In genomic region chr1:155574966-155575673, GRCm38 (mm10) we compare ENCODE assay signal across 8 mouse cellular contexts. TPM values are rescaled to one million over a fixed set of nuclear protein-coding genes. Genes with fewer than 3 reads are reported as not detected.
DNase-seq lines count a peak whose midpoint lies in the region; ATAC-seq and TF ChIP-seq lines count a peak whose summit lies in the region.

No protein-coding gene starts in this region.

- H3K4me1 ChIP-seq in kidney, embryonic 15.5 days, result no peaks in the 10 kb centered on the region
- H3K4me1 ChIP-seq in bone marrow, adult 2 months (ENCODE audit: control insufficient read depth, insufficient read depth, low read length), result no peaks in the 10 kb centered on the region; the same call in 1 of the 2 replicates
- H3K4me1 ChIP-seq in embryonic facial prominence, embryonic 14.5 days (ENCODE audit: control insufficient read depth, insufficient read depth, low read length), result no peaks in the 10 kb centered on the region
- H3K4me1 ChIP-seq in hindbrain, embryonic 13.5 days (replicated peaks), result no peaks in the 10 kb centered on the region
- H3K4me1 ChIP-seq in midbrain, embryonic 13.5 days (replicated peaks), result no peaks in the 10 kb centered on the region
- H3K4me1 ChIP-seq in spleen, adult 2 months (ENCODE audit: control insufficient read depth, insufficient read depth, insufficient read length), result no peaks in the 10 kb centered on the region

- H3K36me3 ChIP-seq in kidney, embryonic 15.5 days, result peaks cover 26% of the 10 kb centered on the region
- H3K36me3 ChIP-seq in embryonic facial prominence, embryonic 14.5 days (ENCODE audit: control insufficient read depth, insufficient read depth, low read length), result no peaks in the 10 kb centered on the region
- H3K36me3 ChIP-seq in hindbrain, embryonic 13.5 days, result peaks cover 16% of the 10 kb centered on the region
- H3K36me3 ChIP-seq in midbrain, embryonic 13.5 days, result no peaks in the 10 kb centered on the region
- H3K36me3 ChIP-seq in spleen, adult 2 months (ENCODE audit: control insufficient read depth, insufficient read depth, low read length), result peaks cover 1% of the 10 kb centered on the region; the same call in 1 of the 2 replicates

- 24% methylated on average over 7 of the region's 7 CpGs for WGBS in kidney, embryonic 15.5 days
- WGBS in bone marrow, adult 2 months, result 47% methylated on average over 7 of the region's 7 CpGs
- 32% methylated on average over 7 of the region's 7 CpGs for WGBS in embryonic facial prominence, embryonic 14.5 days
- 31% methylated on average over 7 of the region's 7 CpGs for WGBS in hindbrain, embryonic 13.5 days
- WGBS in midbrain, embryonic 13.5 days, result 32% methylated on average over 7 of the region's 7 CpGs
- WGBS in spleen, adult 2 months, result 49% methylated on average over 7 of the region's 7 CpGs

- no peaks in the 10 kb centered on the region for H3K9me3 ChIP-seq in kidney, embryonic 15.5 days (replicated peaks)
- H3K9me3 ChIP-seq in embryonic facial prominence, embryonic 14.5 days (ENCODE audit: control insufficient read depth, low read length), result no peaks in the 10 kb centered on the region
- no peaks in the 10 kb centered on the region for H3K9me3 ChIP-seq in hindbrain, embryonic 13.5 days
- no peaks in the 10 kb centered on the region for H3K9me3 ChIP-seq in midbrain, embryonic 13.5 days

- H3K9ac ChIP-seq in kidney, embryonic 15.5 days, result no peak overlapping the region
- no peak overlapping the region for H3K9ac ChIP-seq in embryonic facial prominence, embryonic 14.5 days (ENCODE audit: low read depth, low read length)
- no peak overlapping the region for H3K9ac ChIP-seq in hindbrain, embryonic 13.5 days
- H3K9ac ChIP-seq in midbrain, embryonic 13.5 days (replicated peaks), result no peak overlapping the region

- H3K27me3 ChIP-seq in kidney, embryonic 15.5 days, result no peaks in the 10 kb centered on the region
- no peaks in the 10 kb centered on the region for H3K27me3 ChIP-seq in embryonic facial prominence, embryonic 14.5 days (replicated peaks; ENCODE audit: control insufficient read depth, insufficient read depth, low read length)
- no peaks in the 10 kb centered on the region for H3K27me3 ChIP-seq in hindbrain, embryonic 13.5 days
- H3K27me3 ChIP-seq in midbrain, embryonic 13.5 days, result no peaks in the 10 kb centered on the region
- no peaks in the 10 kb centered on the region for H3K27me3 ChIP-seq in spleen, adult 2 months (ENCODE audit: control insufficient read depth, insufficient read depth, low read length)

- TF ChIP-seq POLR2A in bone marrow, adult 2 months (IDR thresholded peaks at IDR 0.05; ENCODE audit: borderline replicate concordance, control insufficient read depth, low read depth, low read length), result no peak
- no peak for TF ChIP-seq POLR2A in spleen, adult 2 months (IDR thresholded peaks at IDR 0.05; ENCODE audit: low read depth, low read length)

- no peak overlapping the region for H3K4me3 ChIP-seq in kidney, embryonic 15.5 days (replicated peaks)
- no peak overlapping the region for H3K4me3 ChIP-seq in bone marrow, adult 2 months (replicated peaks; ENCODE audit: control insufficient read depth, low read depth, low read length)
- no peak overlapping the region for H3K4me3 ChIP-seq in embryonic facial prominence, embryonic 14.5 days (ENCODE audit: low read depth, low read length)
- H3K4me3 ChIP-seq in hindbrain, embryonic 13.5 days, result no peak overlapping the region
- H3K4me3 ChIP-seq in midbrain, embryonic 13.5 days (replicated peaks), result no peak overlapping the region
- no peak overlapping the region for H3K4me3 ChIP-seq in spleen, adult 2 months (ENCODE audit: extremely low read depth, insufficient read depth, insufficient read length)

- peak; percentile 67 for DNase-seq in kidney, adult 18-20 months
- DNase-seq in embryonic facial prominence, embryonic 14.5 days (ENCODE audit: low spot score), result peak; percentile 75
- peak; percentile 61 for DNase-seq in left cerebral cortex, adult 11 months (ENCODE audit: low spot score)
- DNase-seq in spleen, adult 2 months (ENCODE audit: low read depth in 1 of 2, low spot score in 2 of 2), result peak; percentile 18 to 47

- H3K4me2 ChIP-seq in kidney, embryonic 15.5 days, result no peak overlapping the region
- no peak overlapping the region for H3K4me2 ChIP-seq in embryonic facial prominence, embryonic 14.5 days (ENCODE audit: low read depth, low read length)
- no peak overlapping the region for H3K4me2 ChIP-seq in hindbrain, embryonic 13.5 days
- no peak overlapping the region for H3K4me2 ChIP-seq in midbrain, embryonic 13.5 days (replicated peaks)

- no peak overlapping the region for H3K27ac ChIP-seq in kidney, embryonic 15.5 days
- no peak overlapping the region for H3K27ac ChIP-seq in bone marrow, adult 2 months (ENCODE audit: control insufficient read depth, insufficient read depth, low read depth, low read length, poor library complexity)
- no peak overlapping the region for H3K27ac ChIP-seq in embryonic facial prominence, embryonic 14.5 days (replicated peaks; ENCODE audit: low read depth, low read length)
- no peak overlapping the region for H3K27ac ChIP-seq in hindbrain, embryonic 13.5 days
- no peak overlapping the region for H3K27ac ChIP-seq in midbrain, embryonic 13.5 days
- no peak overlapping the region for H3K27ac ChIP-seq in spleen, adult 2 months (ENCODE audit: insufficient read depth, low read length)

- no peak for ATAC-seq in kidney, embryonic 15.5 days (replicated peaks; ENCODE audit: low FRiP score)
- ATAC-seq in embryonic facial prominence, embryonic 14.5 days (ENCODE audit: low read depth), result no peak
- ATAC-seq in hindbrain, embryonic 13.5 days (ENCODE audit: low FRiP score), result peak; percentile 63
- peak; percentile 67 for ATAC-seq in midbrain, embryonic 13.5 days

- TF ChIP-seq CTCF in bone marrow, adult 2 months (IDR thresholded peaks at IDR 0.05; ENCODE audit: control insufficient read depth, insufficient read depth, low read length), result 0 out of 2 replicates have a peak, but pooled peaks have one; percentile 11
- TF ChIP-seq CTCF in spleen, adult 2 months (IDR thresholded peaks at IDR 0.05; ENCODE audit: extremely low read depth, insufficient read depth, insufficient read length, insufficient replicate concordance), result no peak

RNA-seq across cellular contexts. Expression of gene Acbd6, which starts 17.2 kb away (rescaled TPM):
- 73.5 and 74.3 TPM in 2 replicates for polyA plus RNA-seq in kidney, embryonic 15.5 days (2015; fragmentation: Nextera tagmentation; extraction: Ambion mirVana)
- 36.4 and 76.3 TPM in 2 replicates for polyA plus RNA-seq in bone marrow, adult 2 months (2011; ENCODE audit: insufficient read depth, insufficient read length, low replicate concordance, missing spikeins)
- 72.7 and 77.5 TPM in 2 replicates for polyA plus RNA-seq in embryonic facial prominence, embryonic 14.5 days (2014; fragmentation: Nextera tagmentation; extraction: Ambion mirVana)
- 81.2 and 83.0 TPM in 2 replicates for polyA plus RNA-seq in hindbrain, embryonic 13.5 days (2015; fragmentation: Nextera tagmentation; extraction: Ambion mirVana)
- 63.2 and 73.6 TPM in 2 replicates for polyA plus RNA-seq in midbrain, embryonic 13.5 days (2015; fragmentation: Nextera tagmentation; extraction: Ambion mirVana)
- polyA plus RNA-seq in spleen, adult 2 months (2012; rRNA removed), result 61.7 and 130 TPM in 2 replicates

Comparison
In these comparisons a context has a peak if more than half of its experiments do, and no peak if none do; other contexts are left out.
1. ATAC-seq: peak in hindbrain, embryonic 13.5 days (single experiment) and midbrain, embryonic 13.5 days (single experiment); none in kidney, embryonic 15.5 days (single experiment) and embryonic facial prominence, embryonic 14.5 days (single experiment).
2. Peak in every context shown above with its lines, with median percentiles within 50 percentile points of each other: DNase-seq.